Mouse (Mus musculus) embryonic stem cell, embryonic (primary cell): ENCODE results near the gene Mars.

Experiments
- CTCF ChIA-PET, 4 experiments: fragments of 300-600 bp in 2 of 4; fragments of 350-600 bp in 2 of 4; sonication (Branson Sonifier 250); formaldehyde crosslinking; loops; one replicate each; lab custom pipeline; 2022; ENCODE audit warnings: inconsistent platforms in 2 of 4; lab: Charles Lee
- POLR2A ChIA-PET, 4 experiments: fragments of 300-600 bp in 2 of 4; fragments of 350-600 bp in 2 of 4; sonication (Branson Sonifier 250); formaldehyde crosslinking; loops; one replicate each; lab custom pipeline; 2022; ENCODE audit warnings: antibody characterized with exemption in 4 of 4, inconsistent platforms in 1 of 4; lab: Charles Lee

The Mars gene

GRCm38 (mm10) chr10:127268401-127268800 lies 43.2 kb downstream of the Mars start:
- ChIA-PET POLR2A (interaction anchor here in 3 of 4 experiments (0.6 to 22.1 kb wide), 17 partner anchors 8 to 241 kb away, joined by 3 to 263 read pairs (median 5); partner anchors contain the start of genes Mars (in 1 of the 3) and Pip4k2c (in 1 of the 3)), CTCF (interaction anchor here in 1 of 4 experiments (0.5 kb wide), 1 partner anchor 20 kb away, joined by 3 read pairs; no protein-coding TSS in a partner anchor)

DNA sequence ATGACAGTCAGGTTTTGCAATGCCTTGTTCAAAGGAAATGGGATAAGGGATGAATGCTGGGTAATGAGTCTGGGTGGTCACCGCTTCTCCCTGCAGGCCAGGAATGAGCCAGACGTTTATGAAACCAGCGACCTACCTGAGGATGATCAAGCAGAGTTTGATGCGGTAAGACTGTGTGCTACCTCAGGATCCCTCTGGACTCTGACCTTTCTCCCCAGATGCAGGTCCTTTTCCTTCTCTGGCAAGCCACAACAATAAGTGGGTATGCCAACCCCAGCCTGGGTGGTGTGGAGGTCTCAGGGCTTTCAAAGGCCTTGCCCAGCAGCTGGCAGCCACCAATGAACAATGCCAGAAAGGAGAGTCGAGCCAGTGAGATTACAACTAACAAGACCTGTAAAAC lies 44.3 kb downstream of the Mars start:
- CTCF ChIA-PET = no interaction called here
- POLR2A ChIA-PET = interaction anchor here in 3 of 4 experiments (0.6 to 22.1 kb wide), 9 partner anchors 10 to 71 kb away, joined by 3 to 263 read pairs (median 6); partner anchors contain the start of gene Mars (in 1 of the 3)

DNA sequence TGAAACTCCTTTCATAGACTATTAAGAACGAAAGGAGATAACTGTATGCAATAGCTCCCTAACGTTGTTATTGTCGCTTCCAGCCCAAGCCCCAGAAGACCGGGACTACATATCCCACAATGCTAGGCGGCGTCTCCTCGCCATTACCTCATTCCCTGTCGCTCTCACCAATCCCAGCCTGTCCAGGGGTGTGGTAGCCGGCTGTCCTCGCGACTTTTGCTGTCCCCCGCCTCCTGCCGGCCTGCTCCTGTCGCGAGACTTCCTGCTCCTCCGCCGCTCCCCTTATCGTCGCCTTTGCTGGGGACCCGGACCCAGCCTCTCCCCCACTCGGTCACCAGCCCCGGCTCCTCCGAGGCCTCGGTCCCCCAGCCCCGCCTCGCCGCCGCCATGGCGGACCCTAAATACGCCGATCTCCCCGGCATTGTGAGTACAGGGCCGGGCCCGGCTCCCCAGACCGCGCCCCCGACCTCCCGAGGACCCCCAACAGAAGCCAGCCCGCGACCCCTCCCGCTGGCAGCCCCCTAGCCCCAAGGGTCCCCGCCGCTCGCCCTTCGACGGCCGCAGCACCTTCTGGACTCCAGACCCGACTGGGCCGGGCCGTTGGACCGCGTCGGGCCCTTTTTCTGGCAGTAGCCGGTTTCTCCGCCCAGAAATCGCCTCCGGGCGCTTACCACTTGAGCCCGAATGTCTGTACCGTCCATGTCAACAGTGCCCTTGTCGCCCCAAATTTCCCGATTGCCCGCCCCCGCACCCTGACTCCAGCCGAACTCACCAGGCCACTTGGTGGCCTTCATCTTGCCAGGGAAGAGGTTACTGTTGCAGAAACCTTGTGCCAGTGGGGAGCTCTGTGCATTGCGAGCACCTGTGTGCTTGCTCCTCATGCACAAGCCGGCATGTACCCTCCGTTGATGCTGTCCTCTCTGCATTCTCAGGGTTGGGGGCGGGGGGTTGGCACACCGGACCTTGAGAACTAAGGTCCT lies 45.2 kb downstream of the Mars start, which contains the start of gene Dctn2:
Dctn2 (plus strand) TSS at position 257 of the 980 bp plus-strand sequence.
- CTCF ChIA-PET = interaction anchor here in 2 of 4 experiments (1.3 to 1.7 kb wide), 2 partner anchors 16 to 89 kb away, joined by 3 to 4 read pairs; no protein-coding TSS in a partner anchor
- POLR2A ChIA-PET = interaction anchor here in 3 of 4 experiments (0.5 to 22.1 kb wide), 31 partner anchors 9 to 145 kb away, joined by 3 to 263 read pairs (median 4); partner anchors contain the start of genes Pip4k2c (in 2 of the 3), Arhgap9 (in 1 of the 3) and Mars (in 1 of the 3)

GRCm38 (mm10) chr10:127265727-127266111 lies 45.9 kb downstream of the Mars start:
- POLR2A ChIA-PET = interaction anchor here in 3 of 4 experiments (0.6 to 22.1 kb wide), 27 partner anchors 9 to 144 kb away, joined by 3 to 263 read pairs (median 4); partner anchors contain the start of genes Pip4k2c (in 2 of the 3), Arhgap9 (in 1 of the 3) and Mars (in 1 of the 3)
- CTCF ChIA-PET = interaction anchor here in 2 of 4 experiments (1.3 to 1.7 kb wide), 2 partner anchors 17 to 89 kb away, joined by 3 to 4 read pairs; no protein-coding TSS in a partner anchor

DNA sequence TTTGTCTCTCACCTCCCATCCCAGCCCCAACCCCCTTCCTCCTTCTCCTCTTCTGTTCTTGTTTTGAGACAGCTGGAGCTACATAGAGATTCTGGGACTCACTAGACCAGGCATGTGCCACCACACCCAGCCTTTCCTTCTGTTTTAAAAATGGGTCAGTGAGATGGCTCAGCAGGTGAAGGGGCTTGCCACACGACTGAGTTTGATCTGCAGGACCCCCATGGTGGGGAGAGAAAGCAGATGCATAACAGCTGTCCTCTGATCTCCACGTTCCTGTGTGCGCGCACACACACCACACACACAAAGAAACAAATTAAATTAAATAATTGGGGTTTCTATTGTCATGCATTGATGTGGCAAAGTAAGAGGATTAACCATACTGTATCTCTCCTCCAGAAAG lies 46.6 kb downstream of the Mars start:
- ChIA-PET POLR2A (interaction anchor here in 3 of 4 experiments (0.6 to 22.1 kb wide), 14 partner anchors 9 to 94 kb away, joined by 3 to 263 read pairs (median 4); partner anchors contain the start of genes Arhgap9 (in 1 of the 3) and Pip4k2c (in 1 of the 3)), CTCF (interaction anchor here in 2 of 4 experiments (0.7 to 1.7 kb wide), 2 partner anchors 74 to 88 kb away, joined by 3 read pairs; no protein-coding TSS in a partner anchor)

GRCm38 (mm10) chr10:127264336-127264735 lies 47.2 kb downstream of the Mars start:
- CTCF ChIA-PET = interaction anchor here in 3 of 4 experiments (0.6 to 1.8 kb wide), 8 partner anchors 24 to 94 kb away, joined by 3 to 6 read pairs (median 4); partner anchors contain the start of gene Mars (in 1 of the 3)

GRCm38 (mm10) chr10:127263631-127264030 lies 48.0 kb downstream of the Mars start:
- POLR2A ChIA-PET = interaction anchor here (0.6 to 22.1 kb wide), 35 partner anchors 9 to 397 kb away, joined by 3 to 263 read pairs (median 4); partner anchors contain the start of genes Pip4k2c (in 2 of the 4), Arhgap9 (in 1 of the 4) and Mars (in 1 of the 4)
- CTCF ChIA-PET = interaction anchor here in 3 of 4 experiments (0.6 to 1.8 kb wide), 11 partner anchors 25 to 927 kb away, joined by 3 to 7 read pairs (median 4); partner anchors contain the start of gene Mars (in 1 of the 3)

More at GRCm38 (mm10) chr10:127264336-127264735, 47.2 kb downstream of the Mars start:
- POLR2A ChIA-PET = interaction anchor here in 3 of 4 experiments (0.6 to 22.1 kb wide), 24 partner anchors 10 to 207 kb away, joined by 3 to 263 read pairs (median 5); partner anchors contain the start of genes Pip4k2c (in 2 of the 3) and Arhgap9 (in 1 of the 3)

- CTCF ChIA-PET = interaction anchor here in 2 of 4 experiments (0.5 to 1.8 kb wide), 7 partner anchors 25 to 927 kb away, joined by 3 to 7 read pairs (median 4); partner anchors contain the start of gene Mars (in 1 of the 2)
- POLR2A ChIA-PET = interaction anchor here (0.9 to 22.1 kb wide), 28 partner anchors 10 to 164 kb away, joined by 3 to 263 read pairs (median 6); partner anchors contain the start of genes Mars (in 1 of the 4) and Pip4k2c (in 1 of the 4)
Observed at GRCm38 (mm10) chr10:127262548-127263398, 48.8 kb downstream of the Mars start, which contains the start of gene Kif5a. Kif5a (minus strand) TSS chr10:127263348.

DNA sequence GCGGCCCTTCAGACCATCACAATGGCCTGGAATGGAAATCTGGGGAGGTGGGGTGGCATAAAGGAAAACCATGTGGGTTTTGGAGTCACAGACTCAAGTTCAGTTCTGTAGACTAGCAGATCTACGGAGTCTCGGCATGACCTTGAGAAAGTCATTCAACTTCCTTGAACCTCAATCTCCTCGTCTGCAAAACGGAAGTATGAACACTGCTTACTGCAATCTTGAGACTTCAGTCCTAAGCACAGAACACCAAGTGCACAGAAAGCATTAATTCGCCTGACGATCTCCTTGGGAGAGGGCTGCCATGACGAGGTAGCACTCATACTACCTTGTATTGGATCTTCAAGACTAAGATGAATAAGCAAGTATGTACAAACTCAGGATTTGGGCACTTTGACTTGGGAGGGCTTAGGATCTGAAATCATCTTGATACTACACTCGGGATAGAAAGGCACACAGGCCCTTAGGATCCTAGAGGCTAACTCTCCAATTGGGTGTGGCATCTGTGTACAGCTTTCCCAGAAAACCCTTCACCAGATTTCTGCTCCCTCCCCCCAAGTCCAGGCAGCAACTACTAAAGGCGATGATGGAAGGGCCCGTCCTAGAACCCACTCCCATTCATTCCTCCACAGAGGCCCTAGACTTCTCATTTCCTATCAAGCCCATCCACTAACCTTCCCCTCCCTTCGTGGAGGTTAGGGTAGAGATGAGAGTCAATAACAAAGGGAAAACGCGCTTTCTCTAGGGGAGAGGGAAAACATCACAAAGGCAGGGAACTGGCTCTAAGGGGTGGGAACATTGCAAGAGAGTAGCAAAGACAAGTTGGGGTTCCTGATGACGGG lies 49.7 kb downstream of the Mars start:
- ChIA-PET CTCF (no interaction called here), POLR2A (interaction anchor here in 2 of 4 experiments (1.3 to 3.8 kb wide), 6 partner anchors 11 to 72 kb away, joined by 3 to 13 read pairs (median 8); no protein-coding TSS in a partner anchor)

GRCm38 (mm10) chr10:127258489-127258888 lies 53.1 kb downstream of the Mars start:
- ChIA-PET CTCF (no interaction called here), POLR2A (interaction anchor here in 3 of 4 experiments (0.6 to 1.7 kb wide), 6 partner anchors 19 to 53 kb away, joined by 3 to 10 read pairs (median 4); partner anchors contain the start of genes Mars (in 1 of the 3) and Pip4k2c (in 1 of the 3))

- ChIA-PET CTCF (no interaction called here), POLR2A (interaction anchor here in 2 of 4 experiments (0.9 to 1.7 kb wide), 6 partner anchors 18 to 53 kb away, joined by 3 to 10 read pairs (median 4); partner anchors contain the start of gene Pip4k2c (in 1 of the 2))
Observed at GRCm38 (mm10) chr10:127257790-127258189, 53.8 kb downstream of the Mars start.

GRCm38 (mm10) chr10:127255625-127256345 lies 55.8 kb downstream of the Mars start:
- ChIA-PET CTCF (interaction anchor here in 2 of 4 experiments (0.6 to 1.2 kb wide), 6 partner anchors 44 to 1324 kb away, joined by 3 to 4 read pairs (median 3); partner anchors contain the start of genes Mars (in 1 of the 2) and Pip4k2c (in 1 of the 2)), POLR2A (interaction anchor here in 3 of 4 experiments (0.6 to 1.5 kb wide), 17 partner anchors 10 to 275 kb away, joined by 3 to 9 read pairs (median 3); partner anchors contain the start of genes Dctn2 (in 1 of the 3), Mars (in 1 of the 3), Pip4k2c (in 1 of the 3) and Slc26a10 (in 1 of the 3))

DNA sequence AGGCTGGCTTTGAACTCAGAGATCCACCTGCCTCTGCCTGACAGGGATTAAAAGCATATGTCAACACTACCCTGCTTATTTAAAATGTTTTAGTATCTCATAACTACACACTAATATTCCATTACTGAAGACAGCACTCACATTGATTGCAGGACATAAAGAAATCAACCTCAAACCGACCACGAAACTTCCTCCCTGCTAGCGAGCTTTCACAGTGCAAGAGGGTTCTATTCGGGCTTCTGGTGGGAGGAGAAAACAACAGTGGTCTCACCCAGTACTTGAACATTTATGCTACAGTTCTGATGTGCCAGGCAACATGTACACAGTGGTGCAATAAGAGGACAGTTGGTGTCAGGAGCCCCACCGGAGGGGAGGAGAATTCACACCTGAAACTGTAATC lies 60.8 kb downstream of the Mars start:
- ChIA-PET CTCF (interaction anchor here in 1 of 4 experiments (1.5 kb wide), 1 partner anchor 81 kb away, joined by 4 read pairs; no protein-coding TSS in a partner anchor), POLR2A (interaction anchor here in 1 of 4 experiments (1.2 to 1.3 kb wide), 3 partner anchors 9 to 35 kb away, joined by 3 to 6 read pairs (median 3); no protein-coding TSS in a partner anchor)
